Mouse (Mus musculus): ENCODE measurements at regions not wholly inside any gene's neighbourhood (a gene's known extent, or its start where the extent isn't known, plus 50 kb on each side); places are given as distances from the start of the nearest gene placed in this dataset.

GRCm38 (mm10) chr3:101694311-101694710 lies 89.8 kb upstream of the Atp1a1 start:
- no peak for DNase-seq (ENCODE audit: low spot score in 2 of 2)

- DNase-seq (ENCODE audit: low spot score in 2 of 2): no peak
Measured at GRCm38 (mm10) chr3:101691937-101692604, 87.6 kb upstream of the Atp1a1 start.

DNA sequence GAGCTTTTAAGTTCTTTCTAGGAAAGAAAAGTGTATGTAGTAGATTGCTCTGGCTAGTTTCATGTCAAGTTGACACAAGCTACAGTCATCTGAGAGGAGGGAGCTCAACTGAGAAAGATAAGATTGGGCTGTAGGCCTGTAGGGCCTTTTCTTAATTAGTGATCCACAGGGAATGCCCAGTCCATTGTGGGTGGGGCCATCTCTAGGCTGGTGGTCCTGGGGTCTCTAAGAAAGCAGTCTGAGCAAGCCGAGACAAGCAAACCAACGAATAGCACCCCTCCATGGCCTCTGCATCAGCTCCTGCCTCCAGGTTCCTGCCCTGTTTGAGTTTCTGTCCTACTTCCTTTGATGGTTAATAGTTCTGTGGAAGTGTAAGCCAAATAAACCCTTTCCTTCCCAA lies 86.3 kb upstream of the Atp1a1 start:
- no peak for DNase-seq (ENCODE audit: low spot score in 2 of 2)

DNA sequence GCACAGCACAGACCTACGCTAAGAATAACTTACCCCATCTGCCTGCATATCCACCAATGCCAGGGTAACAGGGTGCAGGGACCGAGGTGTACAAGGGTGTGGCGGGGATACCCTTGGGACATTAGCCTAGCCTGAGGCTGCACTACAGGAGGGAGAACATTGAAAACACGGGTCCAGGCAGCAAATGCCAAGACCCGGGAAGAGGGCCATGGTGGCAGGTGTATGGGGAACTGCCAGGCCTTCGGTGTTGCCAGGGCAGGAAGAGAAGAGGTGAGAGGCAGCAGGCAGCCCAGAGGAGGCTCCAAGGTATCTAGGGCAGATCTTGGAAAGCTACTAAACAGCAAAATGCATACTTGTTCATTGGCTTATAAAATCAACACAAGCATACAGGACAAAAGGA lies 85.7 kb upstream of the Atp1a1 start:
- no peak for DNase-seq (ENCODE audit: low spot score in 2 of 2)

DNA sequence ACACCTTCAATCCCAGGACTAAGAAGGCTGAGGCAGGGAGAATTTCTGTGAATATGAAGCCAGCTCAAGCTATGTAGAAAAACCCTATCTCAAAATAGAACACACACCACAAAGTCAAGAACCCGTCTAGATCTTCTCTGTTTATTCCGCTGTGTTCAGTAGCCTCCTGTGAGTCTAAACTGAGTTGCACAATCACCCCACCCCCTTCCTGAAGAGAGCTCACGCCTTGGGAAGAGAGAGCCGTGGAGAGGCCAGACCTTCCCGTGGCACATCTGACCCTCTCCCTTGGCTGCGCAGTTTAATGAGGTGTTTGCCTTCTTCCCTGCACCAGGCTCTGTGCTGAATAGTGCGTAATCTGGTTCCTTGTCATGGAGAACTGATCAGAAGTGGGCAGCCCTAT lies 80.7 kb upstream of the Atp1a1 start:
- DNase-seq (ENCODE audit: low spot score in 2 of 2): no peak

GRCm38 (mm10) chr3:101672943-101673342 lies 68.5 kb upstream of the Atp1a1 start:
- DNase-seq (ENCODE audit: low spot score in 2 of 2): no peak

GRCm38 (mm10) chr3:101670561-101671001 lies 66.1 kb upstream of the Atp1a1 start:
- DNase-seq (ENCODE audit: low spot score in 2 of 2): no peak

GRCm38 (mm10) chr3:101669743-101670142 lies 65.3 kb upstream of the Atp1a1 start:
- no peak for DNase-seq (ENCODE audit: low spot score in 2 of 2)

GRCm38 (mm10) chr3:101667767-101668387 lies 63.4 kb upstream of the Atp1a1 start:
- no peak for DNase-seq (ENCODE audit: low spot score in 2 of 2)

GRCm38 (mm10) chr3:101667186-101667585 lies 62.7 kb upstream of the Atp1a1 start:
- DNase-seq (ENCODE audit: low spot score in 2 of 2): no peak

- DNase-seq (ENCODE audit: low spot score in 2 of 2): no peak
Measured at GRCm38 (mm10) chr3:101666583-101666982, 62.1 kb upstream of the Atp1a1 start.

DNA sequence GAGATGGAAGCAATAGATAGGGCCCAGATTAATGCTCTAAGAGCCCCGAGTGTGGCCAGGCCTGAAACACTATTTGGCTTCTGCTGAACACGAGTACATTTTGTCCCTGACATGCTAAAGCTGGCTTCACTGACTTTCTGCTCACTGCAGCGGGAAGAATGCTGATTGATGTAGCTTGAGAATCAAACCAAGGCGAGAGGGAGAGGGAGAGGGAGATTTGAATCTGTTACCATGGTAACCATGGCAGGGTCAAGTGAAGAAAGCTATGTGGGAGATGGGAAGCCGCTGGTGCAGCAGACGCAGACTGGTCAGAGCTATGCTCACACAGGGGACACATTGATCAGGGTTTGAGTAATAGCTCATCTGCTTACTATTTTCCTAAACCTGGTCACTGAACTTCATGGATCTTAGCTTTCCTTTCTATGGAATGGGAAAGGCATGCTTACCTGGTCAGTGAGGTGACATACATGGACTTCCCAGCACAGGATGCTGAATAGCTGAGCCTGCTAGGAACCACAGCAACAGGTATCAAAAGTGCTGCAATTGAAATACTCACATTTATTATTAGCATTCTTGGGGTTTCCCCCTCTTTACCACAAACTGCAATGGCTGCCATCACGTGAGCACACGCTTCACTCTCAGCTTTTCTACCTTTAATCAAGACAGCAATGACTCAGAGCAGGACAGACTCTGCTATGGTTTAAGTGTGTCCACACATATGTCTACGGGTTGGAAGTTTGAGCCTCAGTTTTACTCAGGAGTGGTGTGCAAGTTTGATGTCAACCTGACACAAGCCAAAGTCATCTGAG lies 56.9 kb upstream of the Atp1a1 start:
- no peak for DNase-seq (ENCODE audit: low spot score in 2 of 2)

DNA sequence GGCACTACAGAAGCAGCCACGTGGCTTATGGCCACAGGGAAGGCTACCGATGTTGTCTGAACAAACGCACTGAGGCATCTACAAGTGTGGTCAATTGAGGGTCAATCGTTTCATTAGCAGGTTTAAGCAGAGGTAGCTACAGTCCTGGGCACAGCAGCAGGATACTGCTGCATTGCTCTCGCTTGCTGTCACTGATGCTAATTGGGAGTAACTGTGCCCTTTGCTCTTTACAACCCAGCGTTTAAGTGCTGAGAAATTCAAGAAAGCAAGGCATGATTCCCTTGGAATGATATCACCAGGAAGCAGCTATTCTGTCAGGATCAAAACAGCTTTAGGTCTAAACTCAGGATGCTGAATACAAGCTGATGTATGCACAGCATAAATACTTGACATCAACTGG lies 56.2 kb upstream of the Atp1a1 start:
- DNase-seq (ENCODE audit: low spot score in 2 of 2): no peak

DNA sequence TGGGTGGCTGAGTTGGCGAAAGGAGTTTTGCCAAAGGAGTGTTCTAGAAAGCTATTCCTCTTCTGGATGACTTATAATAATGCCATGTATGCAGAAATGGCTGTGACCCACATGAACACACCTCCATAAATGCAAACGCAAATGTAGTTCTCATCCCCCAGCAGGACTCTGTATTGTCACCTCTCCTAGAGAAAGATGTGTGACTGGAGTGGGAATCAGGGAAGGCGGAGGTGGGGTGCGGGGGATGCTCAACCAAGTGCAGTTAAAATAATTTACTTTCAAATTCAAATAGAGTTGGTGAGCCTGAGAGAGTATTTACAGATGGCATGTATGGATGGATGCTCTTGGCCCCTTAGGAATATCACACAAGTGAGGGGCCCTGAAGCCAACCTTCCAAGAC lies 55.7 kb upstream of the Atp1a1 start:
- peak; percentile 18 to 65 for DNase-seq (ENCODE audit: low spot score in 2 of 2)

DNA sequence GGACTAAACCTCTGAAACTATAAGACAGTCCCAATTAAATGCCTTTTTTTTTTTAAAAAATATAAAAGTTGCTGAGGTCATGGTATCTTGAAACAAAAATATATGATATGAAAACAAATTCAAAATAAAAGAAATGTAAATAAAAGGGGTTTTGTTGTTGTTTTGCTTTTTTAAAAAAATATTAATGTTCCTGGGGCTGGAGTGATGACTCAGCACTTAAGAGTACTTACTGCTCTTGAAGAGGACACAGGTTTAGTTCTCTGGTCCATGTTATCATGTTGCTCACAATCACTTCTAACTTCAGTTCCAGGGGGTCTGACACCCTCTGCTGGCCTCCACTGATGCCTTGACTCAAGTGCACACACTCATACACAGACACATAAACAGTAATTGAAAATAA lies 53.5 kb upstream of the Atp1a1 start:
- no peak for DNase-seq (ENCODE audit: low spot score in 2 of 2)

- DNase-seq (ENCODE audit: low spot score in 2 of 2): no peak
Measured at GRCm38 (mm10) chr3:101654720-101655119, 50.2 kb upstream of the Atp1a1 start.

Data from left cerebral cortex, adult 8-10 months (tissue).